ENCODE assay signal across 8 mouse cellular contexts in genomic region chr17:56425584-56425914, GRCm38 (mm10). TPM values are rescaled to one million over a fixed set of nuclear protein-coding genes. Genes with fewer than 3 reads are reported as not detected.
DNase-seq lines count a peak whose midpoint lies in the region; ATAC-seq and TF ChIP-seq lines count a peak whose summit lies in the region.

No protein-coding gene starts in this region.

- WGBS in forebrain, embryonic 14.5 days = 1% methylated on average over 46 of the region's 47 CpGs
- WGBS in large intestine, adult 2 months = 2% methylated on average over 45 of the region's 47 CpGs
- WGBS in lung, embryonic 14.5 days = 2% methylated on average over 35 of the region's 47 CpGs
- WGBS in neural tube, embryonic 15.5 days = under 1% methylated on average over 43 of the region's 47 CpGs

- H3K27ac ChIP-seq in forebrain, embryonic 14.5 days (ENCODE audit: low read depth, low read length) = peak overlapping the region; percentile 70
- H3K27ac ChIP-seq in lung, embryonic 14.5 days (ENCODE audit: low read depth) = peak overlapping the region; percentile 75
- H3K27ac ChIP-seq in neural tube, embryonic 15.5 days (replicated peaks) = peak overlapping the region; percentile 33

- peak; percentile 92 for DNase-seq in CD4-positive, CD25-positive, alpha-beta regulatory T cell, adult 2 months (ENCODE audit: low read depth, low spot score)
- peak; percentile 31 for DNase-seq in c-Kit-positive CD71-positive TER-119-positive erythroid progenitor cells, embryonic 14.5 days (ENCODE audit: low spot score)
- peak; percentile 77 for DNase-seq in forebrain, embryonic 14.5 days (ENCODE audit: low spot score)
- peak; percentile 35 for DNase-seq in heart, postnatal 25 days (ENCODE audit: low spot score)
- DNase-seq in large intestine, adult 2 months (ENCODE audit: low read depth, low spot score) = peak; percentile 24
- DNase-seq in lung, embryonic 14.5 days = peak; percentile 88
- peak; percentile 95 for DNase-seq in testis, postnatal 10 days (ENCODE audit: low spot score)

- peak; percentile 86 for ATAC-seq in forebrain, embryonic 14.5 days
- ATAC-seq in lung, embryonic 14.5 days (ENCODE audit: insufficient read depth) = peak; percentile 81
- peak; percentile 82 for ATAC-seq in neural tube, embryonic 15.5 days (ENCODE audit: low FRiP score)

- intact Hi-C loops in heart, postnatal 25 days (cut with DNase I) = loop anchor here (1.0 kb wide), 1 partner anchor 54 kb away; no protein-coding TSS in a partner anchor

- no peaks in the 10 kb centered on the region for H3K9me3 ChIP-seq in forebrain, embryonic 14.5 days (replicated peaks; ENCODE audit: control insufficient read depth, low read length)
- no peaks in the 10 kb centered on the region for H3K9me3 ChIP-seq in lung, embryonic 14.5 days (ENCODE audit: low read depth, low read length)
- H3K9me3 ChIP-seq in neural tube, embryonic 15.5 days (replicated peaks) = no peaks in the 10 kb centered on the region

- peaks cover 7% of the 10 kb centered on the region for H3K4me1 ChIP-seq in forebrain, embryonic 14.5 days (ENCODE audit: control insufficient read depth, insufficient read depth, low read length)
- H3K4me1 ChIP-seq in lung, embryonic 14.5 days (ENCODE audit: insufficient read depth) = peaks cover 6% of the 10 kb centered on the region
- peaks cover 22% of the 10 kb centered on the region for H3K4me1 ChIP-seq in neural tube, embryonic 15.5 days

- no peaks in the 10 kb centered on the region for H3K27me3 ChIP-seq in forebrain, embryonic 14.5 days (replicated peaks; ENCODE audit: control insufficient read depth, insufficient read depth, low read length)
- no peaks in the 10 kb centered on the region for H3K27me3 ChIP-seq in lung, embryonic 14.5 days (ENCODE audit: insufficient read depth, low read length)
- no peaks in the 10 kb centered on the region for H3K27me3 ChIP-seq in neural tube, embryonic 15.5 days (replicated peaks)

- peaks cover 94% of the 10 kb centered on the region for H3K36me3 ChIP-seq in forebrain, embryonic 14.5 days (ENCODE audit: control insufficient read depth, insufficient read depth, low read length)
- peaks cover 85% of the 10 kb centered on the region for H3K36me3 ChIP-seq in lung, embryonic 14.5 days (ENCODE audit: insufficient read depth)
- H3K36me3 ChIP-seq in neural tube, embryonic 15.5 days = peaks cover 76% of the 10 kb centered on the region

- peak; percentile 55 for TF ChIP-seq CTCF in lung, embryonic 14.5 days (IDR thresholded peaks at IDR 0.05; ENCODE audit: low read depth)

- peak overlapping the region; percentile 49 for H3K4me2 ChIP-seq in forebrain, embryonic 14.5 days (ENCODE audit: low read length)
- H3K4me2 ChIP-seq in lung, embryonic 14.5 days = peak overlapping the region; percentile 73
- H3K4me2 ChIP-seq in neural tube, embryonic 15.5 days = peak overlapping the region; percentile 63

- H3K9ac ChIP-seq in forebrain, embryonic 14.5 days (ENCODE audit: low read length) = peak overlapping the region; percentile 59
- H3K9ac ChIP-seq in lung, embryonic 14.5 days = peak overlapping the region; percentile 57
- H3K9ac ChIP-seq in neural tube, embryonic 15.5 days (replicated peaks) = peak overlapping the region; percentile 46

- peak overlapping the region; percentile 20 for H3K4me3 ChIP-seq in forebrain, embryonic 14.5 days (ENCODE audit: low read depth, low read length)
- H3K4me3 ChIP-seq in lung, embryonic 14.5 days (ENCODE audit: low read depth, low read length) = peak overlapping the region; percentile 42
- peak overlapping the region; percentile 35 for H3K4me3 ChIP-seq in neural tube, embryonic 15.5 days (replicated peaks)

RNA-seq across cellular contexts. Expression of gene Ptprs, which starts 50.7 kb away (rescaled TPM):
- polyA plus RNA-seq in forebrain, embryonic 14.5 days (2014; fragmentation: Nextera tagmentation; extraction: Ambion mirVana) = 248 and 319 TPM in 2 replicates
- 10 to 100 TPM; 42.2 to 52.2 TPM for total RNA-seq in heart, postnatal 25 days (2021)
- 24.2 and 47.4 TPM in 2 replicates for polyA plus RNA-seq in large intestine, adult 2 months (2012; rRNA removed)
- polyA plus RNA-seq in lung, embryonic 14.5 days (2014; fragmentation: Nextera tagmentation; extraction: Ambion mirVana) = 96.8 and 112 TPM in 2 replicates
- 206 and 247 TPM in 2 replicates for polyA plus RNA-seq in neural tube, embryonic 15.5 days (2015; fragmentation: Nextera tagmentation; extraction: Ambion mirVana)

Comparison
In these comparisons a context has a peak if more than half of its experiments do, and no peak if none do; other contexts are left out.
1. Peak in every context shown above with its lines: DNase-seq, ATAC-seq, H3K4me3 ChIP-seq and H3K27ac ChIP-seq.
2. DNase-seq: peak in every context shown above with its lines; median percentile 95 in testis, postnatal 10 days; 92 in CD4-positive, CD25-positive, alpha-beta regulatory T cell, adult 2 months; 88 in lung, embryonic 14.5 days; 77 in forebrain, embryonic 14.5 days; 35 in heart, postnatal 25 days; 31 in c-Kit-positive CD71-positive TER-119-positive erythroid progenitor cells, embryonic 14.5 days; 24 in large intestine, adult 2 months.